Mouse (Mus musculus): Measurements from ENCODE around the gene Gm44790.

DNA sequence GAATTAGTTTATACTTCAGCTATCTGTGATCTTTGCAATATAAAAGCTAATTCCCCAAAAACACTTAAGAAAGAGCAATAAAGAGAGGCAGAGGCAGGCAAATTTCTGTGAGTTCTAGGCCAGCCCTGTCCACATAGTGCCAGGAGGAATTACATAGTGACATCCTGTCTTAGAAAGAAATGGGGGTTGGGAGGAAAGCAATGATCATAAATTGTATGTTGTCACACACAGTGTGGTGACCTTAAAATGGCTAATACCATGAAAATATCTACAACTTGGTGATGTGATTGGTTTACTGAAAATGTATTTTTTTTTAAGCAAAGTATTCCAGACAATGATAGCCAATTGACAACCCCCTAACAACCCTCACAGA, 53.3 kb downstream of the Gm44790 start:
- no peak for TF ChIP-seq USF1 (IDR thresholded peaks at IDR 0.05; ENCODE audit: low read depth, low read length)
- TF ChIP-seq POLR2AphosphoS5 (IDR thresholded peaks at IDR 0.05; ENCODE audit: borderline replicate concordance, low read depth, low read length): no peak
- TF ChIP-seq JUND (IDR thresholded peaks at IDR 0.05; ENCODE audit: low read depth, low read length): no peak
